Mouse (Mus musculus) brain, adult 2 months (tissue): Measurements from ENCODE around the gene Zfp282.
A peak's percentile ranks its signal among the peaks of the same experiment; 100 is the strongest.
"Not testable (repeated sequence)": the region's sequence is repeated elsewhere in the genome, so short reads cannot be mapped to it uniquely, and the experiment has no call there.

ENCODE experiments used
- DNase-seq: peaks from one replicate; pipeline ENCODE4 v3.0.0; 2011; ENCODE audit warnings: low read depth, low spot score

The Zfp282 gene

GRCm38 (mm10) chr6:47877058-47877457 lies at the start of gene Zfp282:
Gene Zfp282, plus strand, starts transcription at chr6:47877204.
- no peak for DNase-seq

GRCm38 (mm10) chr6:47827462-47827861 lies 49.5 kb upstream of the Zfp282 start:
- no peak for DNase-seq

GRCm38 (mm10) chr6:47828950-47829349 lies 48.1 kb upstream of the Zfp282 start:
- peak; percentile 68 for DNase-seq

- DNase-seq = peak; percentile 96
Measured at GRCm38 (mm10) chr6:47830104-47831078, 46.6 kb upstream of the Zfp282 start, which contains the start of gene Zfp786. Gene Zfp786, minus strand, starts transcription at chr6:47830867.

- no peak for DNase-seq
Measured at GRCm38 (mm10) chr6:47832220-47832619, 44.8 kb upstream of the Zfp282 start.

- peak; percentile 98 for DNase-seq
Measured at GRCm38 (mm10) chr6:47835482-47835983, 41.5 kb upstream of the Zfp282 start, which contains the start of gene Zfp398. Gene Zfp398, plus strand, starts transcription at chr6:47835661.

- peak; percentile 81 for DNase-seq
Measured at GRCm38 (mm10) chr6:47835984-47836521, 41.0 kb upstream of the Zfp282 start.

- no peak for DNase-seq
Measured at GRCm38 (mm10) chr6:47837630-47838029, 39.4 kb upstream of the Zfp282 start.

GRCm38 (mm10) chr6:47841077-47841476 lies 35.9 kb upstream of the Zfp282 start:
- no peak for DNase-seq

GRCm38 (mm10) chr6:47841831-47842230 lies 35.2 kb upstream of the Zfp282 start:
- no peak for DNase-seq

- no peak for DNase-seq
Measured at GRCm38 (mm10) chr6:47842337-47842736, 34.7 kb upstream of the Zfp282 start.

GRCm38 (mm10) chr6:47845779-47846178 lies 31.2 kb upstream of the Zfp282 start:
- DNase-seq = no peak

- DNase-seq = no peak
Measured at GRCm38 (mm10) chr6:47857241-47857640, 19.8 kb upstream of the Zfp282 start.

GRCm38 (mm10) chr6:47857729-47858128 lies 19.3 kb upstream of the Zfp282 start:
- not testable (repeated sequence) for DNase-seq

GRCm38 (mm10) chr6:47872266-47872665 lies 4.7 kb upstream of the Zfp282 start:
- no peak for DNase-seq

- peak; percentile 96 for DNase-seq
Measured at GRCm38 (mm10) chr6:47877461-47878132, 593 bp downstream of the Zfp282 start.

GRCm38 (mm10) chr6:47878133-47878514 lies 1.1 kb downstream of the Zfp282 start:
- DNase-seq = no peak

GRCm38 (mm10) chr6:47878593-47878992 lies 1.6 kb downstream of the Zfp282 start:
- DNase-seq = no peak

- no peak for DNase-seq
Measured at GRCm38 (mm10) chr6:47879049-47879716, 2.2 kb downstream of the Zfp282 start.

- DNase-seq = no peak
Measured at GRCm38 (mm10) chr6:47880166-47880565, 3.2 kb downstream of the Zfp282 start.

GRCm38 (mm10) chr6:47888812-47889383 lies 11.9 kb downstream of the Zfp282 start:
- no peak for DNase-seq
